Mouse (Mus musculus) CD8-positive naive resting alpha-beta T cell, adult 2 months (primary cell): ENCODE data around the gene Marcks.

Experiments
- DNase-seq, 2 experiments: peaks; one replicate each; pipeline ENCODE4 v3.0.0; 2022; ENCODE audit warnings: low read depth in 2 of 2, low spot score in 2 of 2

Marcks gene

DNA sequence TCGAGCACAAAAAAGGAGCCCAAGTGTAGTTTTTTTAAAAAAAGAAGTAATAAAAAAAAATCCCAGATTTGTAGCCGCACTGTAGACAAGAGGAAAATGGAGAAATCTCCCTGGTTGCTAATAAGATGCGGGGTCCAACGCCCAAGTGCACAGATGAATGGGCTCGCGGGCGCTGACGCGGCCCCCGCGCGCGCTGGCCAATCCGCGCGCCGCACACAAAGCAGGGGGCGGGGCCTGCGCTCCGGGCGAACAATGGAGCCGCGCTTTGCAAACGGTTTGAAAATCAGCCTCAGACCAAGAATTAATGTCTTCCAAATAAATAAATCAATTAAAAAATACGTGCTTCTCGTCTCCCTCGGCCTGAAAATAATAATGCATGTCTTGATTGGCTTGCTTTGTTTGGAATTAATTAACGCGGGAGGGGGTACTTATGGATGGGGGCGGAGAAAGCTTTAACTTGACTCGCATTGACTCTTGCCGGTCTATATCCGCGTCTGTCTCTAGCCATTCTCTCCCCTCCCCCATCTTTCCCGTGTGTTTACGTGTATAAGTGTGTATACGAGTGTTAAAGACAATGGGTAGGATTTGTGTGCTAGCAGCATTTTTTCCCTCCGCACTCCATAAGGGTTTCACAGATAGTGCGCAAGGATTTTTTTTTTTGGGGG is at the start of gene Marcks:
Gene Marcks (minus strand): TSS at position 143 of the 665 bp plus-strand sequence.
- peak; percentile 28 to 62 for DNase-seq

DNA sequence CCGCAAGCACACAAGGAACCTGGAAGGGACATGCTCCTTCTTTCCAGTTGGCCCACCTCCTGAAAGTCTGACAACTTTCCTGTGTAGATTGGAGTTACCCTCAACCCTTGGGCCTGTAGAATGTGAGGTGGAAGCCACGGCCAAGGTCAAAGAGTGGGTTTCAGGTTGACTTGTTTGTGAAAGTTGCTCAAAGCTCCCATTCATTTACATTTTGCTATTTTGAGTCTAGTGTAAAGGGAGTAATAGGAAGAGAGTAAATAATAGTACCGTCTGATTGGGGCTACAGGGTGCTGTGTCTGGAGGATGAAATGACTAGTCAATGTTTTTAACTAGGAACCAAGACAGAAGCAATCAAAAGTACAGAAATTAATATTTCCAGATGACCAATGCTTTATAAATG is 38.4 kb upstream of the Marcks start:
- no peak for DNase-seq

DNA sequence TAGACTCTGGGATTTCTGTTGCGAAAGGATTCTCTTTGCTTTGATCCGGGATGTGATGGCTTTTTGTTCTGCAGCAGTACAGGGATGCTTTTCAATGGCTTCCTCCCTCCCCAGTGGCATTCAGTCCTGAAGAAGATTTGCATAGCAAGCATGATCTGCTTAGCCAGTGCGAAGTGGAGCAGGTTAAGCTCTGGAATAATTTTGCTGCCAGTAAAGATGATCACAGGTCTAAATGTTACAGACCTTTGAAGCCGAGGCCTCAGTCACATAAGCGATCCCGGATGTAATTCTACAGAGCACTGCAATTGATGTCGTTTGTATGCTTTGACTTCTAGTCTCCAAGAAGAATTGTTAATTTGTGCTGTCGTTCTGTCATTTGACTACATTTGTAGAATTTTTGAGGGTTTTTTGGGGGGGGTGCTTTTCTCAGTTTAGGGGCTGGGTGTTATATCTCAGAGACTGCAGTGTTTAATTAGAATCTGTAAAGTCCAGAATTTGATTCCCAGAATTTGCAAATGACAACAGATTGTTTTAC is 33.8 kb upstream of the Marcks start:
- no peak for DNase-seq

DNA sequence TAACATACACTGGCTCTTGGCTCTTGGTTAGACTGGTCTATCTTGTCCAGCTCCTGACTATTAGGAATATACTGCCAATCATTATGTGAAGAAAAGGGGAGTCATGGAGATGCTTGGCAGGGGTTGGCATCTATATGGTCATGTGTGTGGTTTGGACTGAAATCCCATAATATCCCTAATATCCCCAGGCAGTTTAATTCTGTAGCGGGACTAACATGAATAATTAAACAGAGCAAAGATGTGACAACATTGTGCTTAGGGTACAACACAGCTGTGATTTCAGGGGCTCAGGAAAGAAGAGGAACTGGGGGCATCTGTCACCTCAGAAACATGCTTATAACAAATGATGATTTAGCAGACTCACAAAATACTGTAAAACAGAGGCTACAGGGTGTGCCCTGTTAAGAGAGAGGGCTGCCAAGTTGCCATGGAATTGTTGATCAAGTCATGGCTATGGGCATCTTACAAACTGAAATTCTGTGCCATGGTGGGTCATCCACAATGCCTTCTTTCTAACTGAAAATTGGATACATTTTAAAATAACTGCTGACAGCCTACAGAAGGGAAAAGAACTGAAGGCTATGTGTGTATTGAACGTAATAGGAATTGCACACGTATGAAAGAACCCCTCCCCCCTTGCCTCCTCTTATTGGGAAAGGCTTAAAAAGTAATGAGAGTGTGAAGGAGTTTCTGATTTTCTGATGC is 33.1 kb upstream of the Marcks start:
- DNase-seq = no peak

DNA sequence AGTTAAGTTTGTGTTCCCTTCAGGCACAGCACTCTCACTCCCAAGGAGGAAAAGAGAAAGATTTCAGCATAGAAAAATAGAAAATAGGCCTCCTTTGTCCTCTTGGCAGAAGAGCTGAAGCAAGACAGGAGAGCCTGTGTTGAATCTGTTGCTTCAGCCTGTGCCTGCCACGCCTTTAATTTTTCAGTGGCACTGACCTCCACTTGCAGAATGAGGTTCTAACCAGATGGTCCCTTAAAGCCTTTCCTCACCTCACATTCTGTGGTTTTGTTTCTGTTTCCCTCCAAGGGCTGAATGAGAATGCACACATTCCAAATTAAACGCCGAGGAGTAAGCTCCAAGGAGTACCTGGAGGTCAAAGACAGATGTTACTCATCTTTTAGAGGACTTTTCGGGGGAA is 32.2 kb upstream of the Marcks start:
- DNase-seq = no peak

DNA sequence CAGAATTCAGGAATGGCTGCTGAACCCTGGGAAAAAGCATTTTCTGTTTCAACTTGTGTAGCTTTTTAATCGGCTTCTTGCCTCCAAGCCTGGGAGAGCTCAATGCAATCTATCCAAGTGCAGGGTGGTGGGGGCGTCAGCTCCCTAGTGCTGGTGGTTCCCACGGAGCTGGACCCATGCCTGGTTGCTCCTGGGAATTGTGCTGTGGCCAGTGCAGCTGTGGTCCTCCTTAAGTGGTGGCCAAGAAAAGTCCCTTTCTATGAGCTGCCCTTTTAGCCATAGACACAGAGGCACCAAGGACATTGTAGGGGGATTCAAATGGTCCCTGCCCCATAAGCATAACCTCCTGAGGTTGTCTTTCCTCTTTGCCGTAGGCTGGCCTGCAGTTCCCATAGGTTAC is 31.7 kb upstream of the Marcks start:
- no peak for DNase-seq

DNA sequence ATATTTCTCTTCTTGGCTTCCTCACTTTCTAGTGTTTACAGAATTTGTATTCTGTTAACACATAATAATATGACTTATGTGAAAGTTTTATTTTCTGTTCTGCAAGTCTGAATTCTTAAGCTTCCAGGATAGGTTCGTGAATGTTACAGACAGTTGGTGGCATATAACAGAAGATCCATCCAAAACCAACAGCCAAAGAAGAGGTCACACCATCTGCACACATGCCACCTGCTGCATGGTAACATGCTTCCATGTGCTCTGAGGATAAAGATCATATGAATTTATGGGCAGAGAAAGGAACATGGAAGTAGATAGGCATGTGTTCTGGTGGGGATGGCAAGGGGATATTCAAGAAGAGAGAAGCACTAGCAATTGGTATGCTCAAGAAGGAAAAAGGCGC is 28.8 kb upstream of the Marcks start:
- no peak for DNase-seq

DNA sequence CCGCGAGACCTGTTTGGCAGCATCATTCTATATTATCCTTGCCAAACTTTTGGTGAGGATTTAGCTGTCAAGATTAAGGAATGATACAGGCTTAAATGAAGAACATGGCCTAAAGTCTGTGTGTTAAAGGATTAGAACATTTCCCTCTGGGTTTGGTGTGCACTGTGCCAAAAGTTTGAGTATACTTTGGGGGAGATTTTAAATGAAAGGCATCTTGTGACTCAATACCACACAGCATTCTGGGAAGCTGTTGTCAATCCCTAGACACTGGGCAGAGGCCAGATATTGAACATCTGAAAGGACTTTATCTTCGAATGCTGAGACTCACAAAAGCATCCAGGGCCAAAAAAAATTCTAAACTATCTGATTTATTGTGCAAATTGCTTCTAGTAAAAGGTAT is 21.0 kb upstream of the Marcks start:
- DNase-seq = no peak

DNA sequence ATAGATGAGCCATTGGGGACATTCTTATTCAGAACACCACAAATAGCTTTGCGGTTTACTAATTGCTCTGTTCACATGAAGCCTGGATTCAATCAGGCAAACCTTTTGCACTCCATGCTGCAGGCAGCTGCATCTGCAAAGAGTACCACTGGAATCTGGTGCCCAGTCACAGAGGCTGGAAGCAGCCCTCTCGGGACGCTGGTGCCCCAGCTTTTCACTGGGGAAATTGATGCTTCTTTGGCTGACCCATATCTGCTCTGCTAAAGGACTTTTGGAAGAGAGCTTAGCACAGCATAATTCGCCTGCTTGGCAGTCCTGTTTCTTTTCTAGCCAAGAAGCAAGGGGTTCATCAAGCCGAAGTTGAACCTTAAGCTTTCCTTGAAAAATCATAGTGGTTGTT is 18.4 kb upstream of the Marcks start:
- no peak for DNase-seq

DNA sequence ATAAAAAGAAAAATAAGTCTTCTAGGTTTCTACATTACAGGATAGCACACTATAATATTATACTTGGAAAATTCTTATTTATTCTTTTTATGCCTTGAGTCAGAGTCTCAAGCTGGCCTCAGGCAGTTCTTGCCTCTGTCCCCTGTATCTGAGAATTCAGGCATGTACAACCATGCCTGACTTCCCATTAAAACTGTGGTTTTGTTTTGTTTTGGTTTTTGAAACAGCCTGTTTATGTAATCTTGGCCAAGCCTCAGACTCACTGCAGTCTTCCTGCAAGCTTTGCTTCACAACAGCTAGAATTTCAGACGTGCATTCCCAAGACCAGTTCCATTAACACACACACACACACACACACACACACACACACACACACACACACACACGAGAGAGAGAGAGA is 16.4 kb upstream of the Marcks start:
- DNase-seq = no peak

DNA sequence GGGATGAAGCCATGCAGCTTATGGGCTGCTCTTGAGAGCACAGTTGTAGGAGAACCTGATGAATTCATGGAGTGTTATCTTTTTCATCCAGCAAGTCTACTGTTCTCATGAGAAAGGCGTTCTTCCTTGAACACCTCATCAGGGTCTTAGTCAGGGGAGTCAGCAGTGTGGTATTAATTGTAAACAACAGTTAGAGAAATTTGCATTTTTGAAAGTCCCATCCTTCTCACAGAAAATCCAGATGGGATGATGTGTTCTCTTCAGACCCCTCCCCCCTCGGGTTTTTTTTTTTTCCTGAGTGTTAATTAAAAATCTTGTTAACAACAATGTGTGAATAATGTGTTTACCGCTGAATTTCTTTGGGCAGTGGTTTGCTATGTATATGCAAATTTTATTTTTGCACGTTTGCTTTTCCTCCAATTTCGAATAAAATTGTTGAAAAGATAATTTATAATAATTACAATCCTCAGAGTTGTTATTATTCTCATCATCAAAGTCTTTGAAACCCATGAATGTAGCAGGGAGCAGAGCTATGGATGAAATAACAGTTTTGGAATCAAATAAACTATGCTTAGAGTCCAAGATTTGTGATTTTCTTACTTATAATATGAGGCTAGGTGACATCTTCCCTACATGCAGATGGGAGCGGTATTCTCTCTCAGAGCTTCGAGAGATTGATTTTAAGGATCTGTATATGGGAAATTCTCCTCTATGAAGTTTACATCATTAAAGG is 13.0 kb upstream of the Marcks start:
- no peak for DNase-seq

DNA sequence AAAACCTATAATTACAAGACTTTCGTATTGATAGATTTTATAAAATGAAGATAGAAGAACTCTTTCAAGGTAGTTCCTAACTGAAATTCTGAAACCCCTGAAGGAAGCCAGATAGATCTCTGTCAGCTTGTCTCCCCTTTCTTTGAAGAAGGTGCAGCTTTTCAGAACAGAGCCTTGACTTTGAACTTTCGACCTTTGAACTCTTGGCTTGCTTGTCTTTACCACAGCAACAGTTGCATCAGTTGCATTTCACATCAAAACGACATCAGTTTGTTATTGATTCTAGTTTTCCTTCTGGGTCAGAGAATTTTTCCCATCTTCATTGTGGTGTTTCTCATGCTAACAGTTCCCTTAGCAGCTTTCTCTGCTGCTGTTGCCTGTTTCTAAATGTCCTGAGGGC is 9.3 kb upstream of the Marcks start:
- no peak for DNase-seq

DNA sequence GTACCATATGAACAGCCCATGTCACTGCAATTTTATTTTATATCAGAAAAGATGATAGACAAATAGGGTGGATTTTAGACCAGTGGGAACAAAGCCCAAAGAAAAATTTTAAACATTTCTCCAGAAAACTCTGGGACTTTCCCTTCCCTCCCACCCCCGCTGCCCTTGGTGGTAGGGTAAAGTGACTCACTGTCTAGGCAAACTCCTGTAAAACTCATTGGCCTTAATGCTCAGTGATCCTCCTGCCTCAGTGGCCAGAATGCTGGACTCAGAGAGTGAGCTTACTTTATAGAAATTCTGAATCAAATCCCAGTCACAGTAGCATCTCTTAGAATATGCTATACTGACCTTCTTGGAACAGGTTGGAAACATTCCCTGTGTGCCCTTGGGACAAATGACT is 6.7 kb upstream of the Marcks start:
- no peak for DNase-seq

DNA sequence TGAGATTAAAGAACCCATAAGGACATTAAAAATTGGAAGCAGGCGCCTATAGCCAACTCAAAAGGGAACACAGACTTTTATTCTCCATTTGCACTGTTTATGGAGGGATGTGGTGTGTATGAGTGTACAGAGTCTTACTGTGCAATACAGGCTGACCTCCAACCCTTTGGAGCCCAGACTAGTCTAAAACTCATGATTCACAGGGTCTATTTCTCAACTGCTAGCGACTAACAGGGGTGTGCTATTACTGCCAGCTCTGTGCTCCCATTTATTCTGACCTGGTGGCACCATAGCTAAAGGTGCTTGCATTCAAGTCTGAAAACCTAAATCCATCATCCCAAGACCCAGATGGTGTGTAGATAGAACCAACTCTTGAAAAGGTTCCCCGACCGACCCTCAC is 2.9 kb upstream of the Marcks start:
- no peak for DNase-seq

DNA sequence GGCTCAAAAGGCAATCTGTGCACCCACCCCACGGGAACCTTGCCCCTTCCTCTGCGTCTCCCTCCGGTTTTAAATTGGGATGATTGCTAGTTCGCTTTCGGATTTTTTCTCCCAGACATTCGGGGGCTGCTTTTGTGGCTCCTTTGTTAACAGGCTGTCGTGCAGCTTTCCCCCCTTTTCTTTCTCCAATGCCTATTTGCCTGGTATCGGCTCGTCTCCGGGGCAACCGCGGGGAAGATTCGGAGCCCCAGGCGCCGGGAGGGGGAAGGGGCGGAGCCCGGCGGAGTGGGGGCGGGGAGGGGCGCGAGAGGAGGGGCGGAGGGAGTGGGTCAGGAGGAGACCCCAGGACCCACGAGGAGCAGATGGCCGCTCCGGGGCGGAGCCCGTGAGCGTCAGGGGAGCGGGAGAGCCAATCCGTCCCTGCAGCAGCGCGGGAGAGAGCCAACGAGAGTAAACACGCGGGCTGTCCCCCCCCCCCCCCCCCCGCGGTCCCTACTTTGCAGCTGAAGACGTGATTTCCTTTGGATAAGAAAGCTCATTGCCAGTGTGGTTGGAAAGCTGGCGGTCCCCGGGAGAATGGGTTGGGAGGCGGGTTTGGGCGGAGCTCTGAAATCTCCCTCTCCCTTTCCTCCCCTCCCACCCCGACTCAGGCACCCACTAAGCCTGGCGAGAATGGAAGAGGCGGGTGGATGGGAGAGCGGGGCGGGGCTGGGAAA is 2.2 kb upstream of the Marcks start:
- peak in 1 of 2 experiments; percentile 2 for DNase-seq

DNA sequence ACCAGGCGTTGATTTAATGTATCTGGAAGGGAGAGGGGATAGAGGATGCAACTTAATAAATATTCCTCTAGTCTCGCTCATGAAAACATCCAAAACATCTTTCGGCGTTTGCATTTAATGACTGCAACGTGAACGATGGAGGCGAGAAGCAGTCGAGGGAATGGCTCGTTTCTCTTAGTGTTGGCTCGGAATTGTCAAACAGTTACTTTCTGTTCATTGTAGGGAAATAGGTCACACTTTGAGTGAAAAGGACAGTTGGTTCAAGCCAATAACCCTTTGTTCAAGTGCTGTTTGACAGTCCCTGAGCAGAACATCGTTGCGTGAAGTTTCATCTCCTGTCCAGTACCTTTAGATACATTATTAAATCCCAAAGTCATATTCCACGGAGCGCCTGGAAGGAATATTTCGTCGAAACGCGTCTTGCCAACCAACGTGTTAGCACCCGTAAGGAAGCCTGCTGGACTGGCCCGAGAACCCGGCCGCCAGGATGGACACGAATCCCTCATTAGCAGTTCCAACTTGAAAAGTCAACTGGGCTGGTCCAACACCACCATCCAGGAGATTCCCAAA is 1.5 kb upstream of the Marcks start:
- peak in 1 of 2 experiments; percentile 1 for DNase-seq

DNA sequence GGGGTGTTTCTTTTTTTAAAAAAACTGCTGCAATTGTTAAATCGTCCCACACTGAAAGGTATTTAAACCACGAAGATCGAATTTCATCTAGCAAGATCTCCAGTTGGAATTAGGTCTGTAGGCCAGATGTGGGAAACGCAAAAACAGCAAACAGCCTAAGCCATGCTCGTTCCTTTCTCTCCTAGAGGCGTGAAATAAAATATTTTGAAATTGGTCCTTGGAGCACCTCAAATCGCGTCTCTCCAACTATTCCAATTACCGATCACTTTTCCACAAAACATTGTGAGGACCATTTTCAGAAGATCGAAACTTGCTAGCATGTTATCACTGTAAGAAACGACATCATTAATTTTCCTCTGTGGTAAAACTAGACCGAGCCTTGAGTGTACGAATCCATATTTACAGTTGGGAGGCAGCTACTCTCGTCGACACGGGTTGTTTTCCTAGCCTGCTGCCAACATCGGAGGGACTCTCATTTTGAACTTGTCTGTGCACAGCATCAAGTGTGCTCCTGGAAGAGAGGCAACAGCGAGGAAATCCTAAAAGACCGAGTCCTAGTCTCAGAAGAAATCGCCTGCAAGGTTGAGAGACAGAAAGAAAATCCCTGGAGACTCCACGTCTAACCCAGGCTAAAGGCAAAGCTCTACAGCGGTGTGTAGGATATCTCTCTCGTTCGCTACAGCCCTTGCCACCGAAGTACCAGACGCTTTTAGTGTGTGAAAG is 884 bp upstream of the Marcks start:
- peak in 1 of 2 experiments; percentile 18 for DNase-seq

DNA sequence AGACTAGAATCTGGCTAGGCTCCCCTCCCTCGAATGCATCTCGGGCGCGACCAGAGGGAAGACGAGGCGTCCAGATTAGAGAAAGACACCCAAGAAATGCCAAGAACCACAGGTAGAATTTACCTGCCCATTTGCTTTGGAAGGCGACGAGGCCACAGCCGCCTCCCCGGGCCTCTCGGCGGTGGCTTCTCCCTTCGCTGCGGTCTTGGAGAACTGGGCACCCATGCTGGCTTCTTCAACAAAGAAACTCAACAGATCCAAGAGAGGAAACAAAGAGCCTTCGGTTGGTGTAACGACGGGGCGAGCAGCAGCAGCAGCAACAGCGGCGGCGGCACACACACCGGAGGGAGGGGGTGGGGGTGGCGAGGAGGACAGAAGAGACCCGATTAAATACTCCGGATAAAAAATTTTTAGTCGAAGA is 399 bp downstream of the Marcks start:
- peak in 1 of 2 experiments; percentile 21 for DNase-seq

DNA sequence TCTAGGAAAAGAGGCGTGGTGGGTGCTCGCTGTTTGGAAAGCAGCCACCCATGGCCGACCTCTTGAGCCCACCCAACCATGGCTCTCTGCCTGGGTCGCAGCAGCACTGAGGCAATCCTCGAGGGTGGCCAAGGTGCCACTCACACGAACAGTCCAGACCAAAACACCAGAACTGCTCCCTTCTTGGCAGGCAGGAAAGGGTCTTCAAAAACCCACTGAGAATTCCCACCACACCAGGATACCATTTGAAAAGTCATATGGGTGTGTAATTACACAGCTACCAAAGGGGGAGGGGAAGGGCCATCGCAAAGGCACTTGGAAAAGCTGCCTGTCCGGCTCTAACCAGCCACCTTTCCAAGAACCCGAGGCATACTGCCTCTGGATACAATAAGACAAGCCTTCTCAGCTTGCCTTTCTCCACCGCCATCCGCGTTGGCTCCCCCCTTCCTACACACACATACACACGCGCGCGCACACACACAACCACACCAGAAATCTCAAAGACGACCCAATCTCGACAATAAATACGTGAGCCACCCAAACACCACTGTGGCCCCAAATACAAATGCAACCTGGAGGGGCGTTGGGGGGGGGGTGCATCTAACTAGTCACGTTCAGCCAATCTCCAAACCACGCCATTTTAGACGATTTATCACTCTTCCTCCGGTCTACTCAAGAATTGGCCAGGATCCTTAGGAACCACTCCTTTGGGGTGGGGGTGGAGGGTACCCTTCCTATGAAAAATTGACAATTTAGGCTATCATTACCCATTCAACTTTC is 999 bp downstream of the Marcks start:
- DNase-seq = peak in 1 of 2 experiments; percentile 15
